Mouse (Mus musculus) bone marrow macrophage, adult 2 months (primary cell): ENCODE data around the gene Cnst.

Experiments
- CTCF ChIP-seq: IDR thresholded peaks from 2 replicates; pipeline ENCODE4 v1.5.1; 2012; ENCODE audit warnings: low read depth, mild to moderate bottlenecking, low read length, moderate library complexity
- POLR2A ChIP-seq: IDR thresholded peaks from 2 replicates; pipeline ENCODE4 v1.6.1; 2012; ENCODE audit warnings: mild to moderate bottlenecking, low read depth, low read length, borderline replicate concordance

DNA sequence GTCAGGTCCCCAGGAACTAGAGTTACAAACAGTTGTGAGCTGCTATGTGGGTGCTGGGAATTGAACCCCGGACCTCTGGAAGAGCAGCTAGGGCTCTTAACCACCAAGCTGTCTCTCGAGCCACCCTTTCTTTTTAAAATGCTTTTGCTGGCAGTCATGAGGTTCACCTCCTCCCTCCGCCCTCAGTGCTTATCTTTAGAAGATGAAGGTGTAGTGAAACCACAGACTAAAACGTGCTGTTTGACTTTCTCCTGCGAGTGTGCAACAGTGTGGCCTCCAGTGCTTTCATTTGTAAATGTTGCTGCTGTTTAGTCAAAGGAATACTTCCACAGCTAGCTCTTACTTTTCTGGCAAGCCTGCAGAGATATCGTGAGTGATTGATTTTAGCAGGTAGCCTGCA lies 32.5 kb downstream of the Cnst start:
- no peak for TF ChIP-seq POLR2A
- no peak for TF ChIP-seq CTCF
